Mouse (Mus musculus) limb, embryonic 11.5 days (tissue): ENCODE data around the gene AI661453. TPM values are rescaled to one million over a fixed set of nuclear protein-coding genes. Genes with fewer than 3 reads are reported as not detected.

Experiments
- polyA plus RNA-seq: library from polyadenylated mRNA; unstranded; fragments of >200 nt; fragmentation: Nextera tagmentation; extraction: Ambion mirVana; gene quantifications from 2 replicates; pipeline ENCODE4 v1.2.1, GENCODE M21; 2014

The AI661453 gene
- polyA plus RNA-seq, 1 experiment from 2014 or later, result 0.41 TPM

Other genes with a start within 250 kb of the AI661453 start
- gene Mrps10, start 67.7 kb upstream of the AI661453 start, polyA plus RNA-seq, result 79.8 and 79.9 TPM in 2 replicates
- gene Guca1b, start 51.2 kb upstream of the AI661453 start, polyA plus RNA-seq, result 0.25 and 0.51 TPM in 2 replicates
- gene Guca1a, start 36.0 kb upstream of the AI661453 start, polyA plus RNA-seq, result 0.23 TPM in 1 of 2 replicates, not detected in the other
- 0.12 TPM in 1 of 2 replicates, not detected in the other for gene 1700001C19Rik, start 761 bp downstream of the AI661453 start, polyA plus RNA-seq
- 30.4 and 33.7 TPM in 2 replicates for gene Taf8, start 65.7 kb downstream of the AI661453 start, polyA plus RNA-seq
- gene Ccnd3, start 68.4 kb downstream of the AI661453 start, polyA plus RNA-seq, result 345 and 350 TPM in 2 replicates
- 30.7 and 31.6 TPM in 2 replicates for gene Bysl, start 174.9 kb downstream of the AI661453 start, polyA plus RNA-seq
- 49.5 and 50.4 TPM in 2 replicates for gene Med20, start 175.0 kb downstream of the AI661453 start, polyA plus RNA-seq
- gene Gm20517, start 175.0 kb downstream of the AI661453 start, polyA plus RNA-seq, result 1.3 and 1.5 TPM in 2 replicates
- gene Usp49, start 194.1 kb downstream of the AI661453 start, polyA plus RNA-seq, result 4.7 and 6.7 TPM in 2 replicates